Mouse (Mus musculus): Measurements from ENCODE around the gene Cldn2. TPM values are rescaled to one million over a fixed set of nuclear protein-coding genes. Genes with fewer than 3 reads are reported as not detected.

The Cldn2 gene
- polyA plus RNA-seq, 1 experiment = not detected

GRCm38 (mm10) chrX:139812636-139813298 is 12.1 kb downstream of the Cldn2 start:
- Histone ChIP-seq H3K36me3 (ENCODE audit: control insufficient read depth, insufficient read depth, low read length, poor library complexity, severe bottlenecking) (no peaks in the 10 kb centered on the region), H3K9me3 (replicated peaks; ENCODE audit: control insufficient read depth, insufficient read depth, low read length, poor library complexity, severe bottlenecking) (no peaks in the 10 kb centered on the region), H3K4me1 (ENCODE audit: control insufficient read depth, insufficient read depth, low read length) (no peaks in the 10 kb centered on the region), H3K9ac (ENCODE audit: low read depth, poor library complexity, severe bottlenecking) (no peak overlapping the region), H3K4me3 (ENCODE audit: low read depth, low read length) (no peak overlapping the region), H3K27me3 (ENCODE audit: control insufficient read depth, insufficient read depth, low read length, poor library complexity, severe bottlenecking) (no peaks in the 10 kb centered on the region), H3K27ac (ENCODE audit: insufficient read depth, low read length) (no peak overlapping the region)
- no peak for TF ChIP-seq CTCF (IDR thresholded peaks at IDR 0.05; ENCODE audit: low read depth, low read length)
- TF ChIP-seq POLR2A (IDR thresholded peaks at IDR 0.05; ENCODE audit: insufficient read depth, low read length) = no peak
- no peak for TF ChIP-seq EP300 (IDR thresholded peaks at IDR 0.05; ENCODE audit: insufficient read depth, low read depth, low read length)

- H3K4me1 ChIP-seq (ENCODE audit: control insufficient read depth, insufficient read depth, low read length) = no peaks in the 10 kb centered on the region
- no peaks in the 10 kb centered on the region for H3K27me3 ChIP-seq (ENCODE audit: control insufficient read depth, insufficient read depth, low read length, poor library complexity, severe bottlenecking)
- H3K9me3 ChIP-seq (replicated peaks; ENCODE audit: control insufficient read depth, insufficient read depth, low read length, poor library complexity, severe bottlenecking) = no peaks in the 10 kb centered on the region
- no peaks in the 10 kb centered on the region for H3K36me3 ChIP-seq (ENCODE audit: control insufficient read depth, insufficient read depth, low read length, poor library complexity, severe bottlenecking)
- no peak overlapping the region for H3K27ac ChIP-seq (ENCODE audit: insufficient read depth, low read length)
- H3K4me3 ChIP-seq (ENCODE audit: low read depth, low read length) = no peak overlapping the region
- TF ChIP-seq POLR2A (IDR thresholded peaks at IDR 0.05; ENCODE audit: insufficient read depth, low read length) = no peak
- TF ChIP-seq CTCF (IDR thresholded peaks at IDR 0.05; ENCODE audit: low read depth, low read length) = no peak
- TF ChIP-seq EP300 (IDR thresholded peaks at IDR 0.05; ENCODE audit: insufficient read depth, low read depth, low read length) = no peak
- H3K9ac ChIP-seq (ENCODE audit: low read depth, poor library complexity, severe bottlenecking) = no peak overlapping the region
Observed at GRCm38 (mm10) chrX:139813299-139814002, 12.8 kb downstream of the Cldn2 start.

- Histone ChIP-seq H3K36me3 (ENCODE audit: control insufficient read depth, insufficient read depth, low read length, poor library complexity, severe bottlenecking) (no peaks in the 10 kb centered on the region), H3K27me3 (ENCODE audit: control insufficient read depth, insufficient read depth, low read length, poor library complexity, severe bottlenecking) (no peaks in the 10 kb centered on the region), H3K4me3 (ENCODE audit: low read depth, low read length) (no peak overlapping the region)
Observed at GRCm38 (mm10) chrX:139814018-139814635, 13.5 kb downstream of the Cldn2 start.

GRCm38 (mm10) chrX:139815201-139815600 is 14.6 kb downstream of the Cldn2 start:
- Histone ChIP-seq H3K4me3 (ENCODE audit: low read depth, low read length) (no peak overlapping the region), H3K9ac (ENCODE audit: low read depth, poor library complexity, severe bottlenecking) (no peak overlapping the region), H3K4me1 (ENCODE audit: control insufficient read depth, insufficient read depth, low read length) (no peaks in the 10 kb centered on the region), H3K36me3 (ENCODE audit: control insufficient read depth, insufficient read depth, low read length, poor library complexity, severe bottlenecking) (no peaks in the 10 kb centered on the region), H3K27ac (ENCODE audit: insufficient read depth, low read length) (no peak overlapping the region), H3K9me3 (replicated peaks; ENCODE audit: control insufficient read depth, insufficient read depth, low read length, poor library complexity, severe bottlenecking) (no peaks in the 10 kb centered on the region), H3K27me3 (ENCODE audit: control insufficient read depth, insufficient read depth, low read length, poor library complexity, severe bottlenecking) (no peaks in the 10 kb centered on the region)
- no peak for TF ChIP-seq POLR2A (IDR thresholded peaks at IDR 0.05; ENCODE audit: insufficient read depth, low read length)
- no peak for TF ChIP-seq EP300 (IDR thresholded peaks at IDR 0.05; ENCODE audit: insufficient read depth, low read depth, low read length)
- TF ChIP-seq CTCF (IDR thresholded peaks at IDR 0.05; ENCODE audit: low read depth, low read length) = no peak

More at GRCm38 (mm10) chrX:139814018-139814635, 13.5 kb downstream of the Cldn2 start:
- TF ChIP-seq EP300 (IDR thresholded peaks at IDR 0.05; ENCODE audit: insufficient read depth, low read depth, low read length) = no peak
- TF ChIP-seq CTCF (IDR thresholded peaks at IDR 0.05; ENCODE audit: low read depth, low read length) = no peak
- TF ChIP-seq POLR2A (IDR thresholded peaks at IDR 0.05; ENCODE audit: insufficient read depth, low read length) = no peak
- Histone ChIP-seq H3K9ac (ENCODE audit: low read depth, poor library complexity, severe bottlenecking) (no peak overlapping the region), H3K9me3 (replicated peaks; ENCODE audit: control insufficient read depth, insufficient read depth, low read length, poor library complexity, severe bottlenecking) (no peaks in the 10 kb centered on the region), H3K27ac (ENCODE audit: insufficient read depth, low read length) (no peak overlapping the region), H3K4me1 (ENCODE audit: control insufficient read depth, insufficient read depth, low read length) (no peaks in the 10 kb centered on the region)

GRCm38 (mm10) chrX:139825402-139825801 is 24.8 kb downstream of the Cldn2 start:
- Histone ChIP-seq H3K9ac (ENCODE audit: low read depth, poor library complexity, severe bottlenecking) (no peak overlapping the region), H3K4me3 (ENCODE audit: low read depth, low read length) (no peak overlapping the region), H3K4me1 (ENCODE audit: control insufficient read depth, insufficient read depth, low read length) (no peaks in the 10 kb centered on the region), H3K27ac (ENCODE audit: insufficient read depth, low read length) (no peak overlapping the region), H3K9me3 (replicated peaks; ENCODE audit: control insufficient read depth, insufficient read depth, low read length, poor library complexity, severe bottlenecking) (no peaks in the 10 kb centered on the region), H3K36me3 (ENCODE audit: control insufficient read depth, insufficient read depth, low read length, poor library complexity, severe bottlenecking) (no peaks in the 10 kb centered on the region; the same call in 1 of the 2 replicates), H3K27me3 (ENCODE audit: control insufficient read depth, insufficient read depth, low read length, poor library complexity, severe bottlenecking) (no peaks in the 10 kb centered on the region)
- TF ChIP-seq POLR2A (IDR thresholded peaks at IDR 0.05; ENCODE audit: insufficient read depth, low read length) (no peak), CTCF (IDR thresholded peaks at IDR 0.05; ENCODE audit: low read depth, low read length) (no peak), EP300 (IDR thresholded peaks at IDR 0.05; ENCODE audit: insufficient read depth, low read depth, low read length) (no peak)

Measured in ES-Bruce4 (cell line).